Mouse (Mus musculus): ENCODE measurements at regions not wholly inside any gene's neighbourhood (a gene's known extent, or its start where the extent isn't known, plus 50 kb on each side); places are given as distances from the start of the nearest gene placed in this dataset.
A peak's percentile ranks its signal among the peaks of the same experiment; 100 is the strongest.

DNA sequence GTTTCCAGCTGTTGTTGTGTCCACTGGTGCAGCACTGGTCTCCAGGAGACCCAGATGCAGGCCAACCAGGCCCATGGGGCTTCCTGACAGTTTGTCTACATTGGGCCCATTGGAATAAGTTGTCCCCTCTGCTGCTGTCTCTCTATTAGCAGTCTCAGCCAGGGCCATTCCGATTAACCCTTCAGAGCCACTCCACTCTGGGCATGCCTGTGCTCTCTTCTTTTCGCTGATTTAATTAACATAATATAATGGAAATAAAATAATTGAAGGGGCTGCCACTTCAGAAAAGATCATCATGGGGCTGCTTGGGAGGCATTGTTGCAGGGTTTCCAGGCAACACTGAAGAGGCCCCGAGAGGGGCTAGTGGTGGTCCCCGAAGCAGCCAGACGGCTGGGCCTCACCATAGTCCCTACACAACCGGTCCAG is 231.5 kb downstream of the Mycn start:
- Histone ChIP-seq H3K9ac (replicated peaks; ENCODE audit: low read length, poor library complexity, severe bottlenecking) (no peak overlapping the region), H3K4me2 (ENCODE audit: low read depth, low read length, poor library complexity, severe bottlenecking) (no peak overlapping the region), H3K27me3 (ENCODE audit: insufficient read depth, low read length) (no peaks in the 10 kb centered on the region), H3K9me3 (ENCODE audit: low read length) (no peaks in the 10 kb centered on the region), H3K27ac (ENCODE audit: low read depth, low read length) (no peak overlapping the region), H3K4me3 (ENCODE audit: low read depth, low read length) (no peak overlapping the region), H3K36me3 (ENCODE audit: insufficient read depth, low read length) (no peaks in the 10 kb centered on the region), H3K4me1 (ENCODE audit: insufficient read depth, low read length) (no peaks in the 10 kb centered on the region; the same call in 1 of the 2 replicates)
- WGBS = 16% methylated on average over 6 of the region's 6 CpGs
- DNase-seq (ENCODE audit: low spot score) (no peak), ATAC-seq (ENCODE audit: low FRiP score) (no peak)
- TF ChIP-seq CTCF (IDR thresholded peaks at IDR 0.05) = no peak

DNA sequence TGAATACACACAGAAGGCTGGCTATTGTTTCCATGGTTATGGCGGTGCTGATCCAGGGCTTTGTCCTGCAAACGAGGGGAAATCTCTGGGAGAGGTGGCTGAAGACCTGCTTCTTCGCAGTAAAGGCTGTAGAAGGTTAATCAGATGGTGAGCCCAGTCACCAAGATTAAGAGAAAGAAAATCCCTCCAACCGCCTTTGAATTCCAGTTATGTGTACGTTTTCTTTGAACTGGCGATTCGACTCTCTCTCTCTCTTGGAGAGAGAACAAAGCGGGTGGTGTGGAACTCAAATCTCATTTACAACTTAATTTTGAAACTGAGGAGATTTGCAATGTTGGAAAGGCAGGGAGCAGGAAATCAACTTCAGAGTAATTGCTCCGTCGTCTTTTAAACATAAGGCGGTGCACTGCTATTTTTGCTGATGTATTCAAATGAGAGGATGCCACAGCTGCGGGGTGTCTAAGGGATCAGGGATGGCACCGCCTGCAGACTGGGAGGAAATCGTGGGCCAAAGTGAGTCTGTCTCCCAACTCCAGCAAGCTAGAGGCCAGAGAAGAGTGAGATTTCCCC is 232.7 kb downstream of the Mycn start:
- H3K4me3 ChIP-seq (ENCODE audit: low read depth, low read length) = no peak overlapping the region
- no peak for TF ChIP-seq CTCF (IDR thresholded peaks at IDR 0.05)
- DNase-seq (ENCODE audit: low spot score) = no peak
- peak; percentile 41; the same call in 1 of the 2 replicates for ATAC-seq (ENCODE audit: low FRiP score)
- no peaks in the 10 kb centered on the region for H3K27me3 ChIP-seq (ENCODE audit: insufficient read depth, low read length)
- no peak overlapping the region for H3K27ac ChIP-seq (ENCODE audit: low read depth, low read length)
- H3K36me3 ChIP-seq (ENCODE audit: insufficient read depth, low read length) = no peaks in the 10 kb centered on the region
- no peak overlapping the region for H3K9ac ChIP-seq (replicated peaks; ENCODE audit: low read length, poor library complexity, severe bottlenecking)
- H3K4me2 ChIP-seq (ENCODE audit: low read depth, low read length, poor library complexity, severe bottlenecking) = peak overlapping the region; percentile 8
- whole genome bisulfite sequencing = 5% methylated on average over 14 of the region's 14 CpGs
- H3K4me1 ChIP-seq (ENCODE audit: insufficient read depth, low read length) = no peaks in the 10 kb centered on the region; the same call in 1 of the 2 replicates
- no peaks in the 10 kb centered on the region for H3K9me3 ChIP-seq (ENCODE audit: low read length)

DNA sequence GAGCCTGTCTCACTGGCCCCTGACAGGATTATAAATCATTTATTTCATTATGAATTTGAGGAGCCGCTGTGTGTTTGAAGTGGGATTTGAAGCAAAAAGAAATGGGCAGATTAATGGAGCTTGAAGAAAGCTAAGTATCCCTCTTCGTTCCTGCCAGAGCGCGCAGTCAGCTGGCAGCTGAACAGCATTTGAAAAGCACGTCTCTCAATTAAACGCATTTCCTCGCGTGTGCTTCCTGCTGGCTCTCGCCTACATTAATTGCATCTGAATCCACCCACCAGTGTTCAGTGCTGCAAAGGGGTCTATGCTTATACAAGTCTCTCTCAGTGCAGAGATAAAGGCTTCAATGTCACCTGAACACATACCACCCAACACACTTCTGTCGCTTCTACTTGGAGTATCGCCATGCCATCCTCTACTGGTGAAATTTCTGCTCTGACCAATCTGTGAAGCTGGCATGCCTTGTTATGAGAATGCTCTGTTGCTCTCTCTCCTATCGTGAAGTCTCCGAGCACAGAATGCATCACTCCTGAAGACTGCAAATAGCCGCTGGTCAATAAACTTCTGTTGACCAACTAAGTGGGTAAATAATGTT is 235.3 kb downstream of the Mycn start:
- no peaks in the 10 kb centered on the region; the same call in 1 of the 2 replicates for H3K4me1 ChIP-seq (ENCODE audit: insufficient read depth, low read length)
- no peak for TF ChIP-seq CTCF (IDR thresholded peaks at IDR 0.05)
- ATAC-seq (ENCODE audit: low FRiP score) (no peak), DNase-seq (ENCODE audit: low spot score) (no peak)
- H3K27ac ChIP-seq (ENCODE audit: low read depth, low read length) = no peak overlapping the region
- H3K36me3 ChIP-seq (ENCODE audit: insufficient read depth, low read length) = no peaks in the 10 kb centered on the region
- H3K27me3 ChIP-seq (ENCODE audit: insufficient read depth, low read length) = no peaks in the 10 kb centered on the region
- no peak overlapping the region for H3K4me2 ChIP-seq (ENCODE audit: low read depth, low read length, poor library complexity, severe bottlenecking)
- no peak overlapping the region for H3K9ac ChIP-seq (replicated peaks; ENCODE audit: low read length, poor library complexity, severe bottlenecking)
- WGBS = 52% methylated on average over 14 of the region's 14 CpGs
- no peaks in the 10 kb centered on the region for H3K9me3 ChIP-seq (ENCODE audit: low read length)
- H3K4me3 ChIP-seq (ENCODE audit: low read depth, low read length) = no peak overlapping the region

DNA sequence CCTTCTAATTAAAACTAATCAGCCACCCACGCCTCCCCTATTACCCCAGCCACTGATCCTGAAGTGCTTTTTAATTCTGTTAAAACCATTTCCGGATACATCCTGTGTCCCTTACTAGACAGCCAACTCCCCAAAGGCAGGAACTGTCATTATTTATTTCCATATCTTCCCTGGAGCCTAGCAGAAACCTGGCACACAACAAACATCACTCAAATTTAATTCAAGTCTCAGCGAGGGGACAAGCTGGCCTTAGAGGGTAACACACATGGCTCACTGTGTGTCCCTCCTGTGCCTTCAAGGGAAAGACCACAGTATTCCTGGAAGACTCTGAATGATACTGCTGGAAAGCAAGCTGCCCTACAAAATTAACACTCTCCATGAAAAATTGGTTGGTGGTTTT is 240.0 kb downstream of the Mycn start:
- Histone ChIP-seq H3K36me3 (ENCODE audit: insufficient read depth, low read length) (no peaks in the 10 kb centered on the region), H3K9me3 (ENCODE audit: low read length) (no peaks in the 10 kb centered on the region), H3K4me2 (ENCODE audit: low read depth, low read length, poor library complexity, severe bottlenecking) (no peak overlapping the region), H3K27ac (ENCODE audit: low read depth, low read length) (no peak overlapping the region), H3K4me3 (ENCODE audit: low read depth, low read length) (no peak overlapping the region), H3K4me1 (ENCODE audit: insufficient read depth, low read length) (no peaks in the 10 kb centered on the region), H3K27me3 (ENCODE audit: insufficient read depth, low read length) (no peaks in the 10 kb centered on the region), H3K9ac (replicated peaks; ENCODE audit: low read length, poor library complexity, severe bottlenecking) (no peak overlapping the region)
- WGBS = 39% methylated on average over 3 of the region's 3 CpGs
- ATAC-seq (ENCODE audit: low FRiP score) (no peak), DNase-seq (ENCODE audit: low spot score) (peak; percentile 61)
- TF ChIP-seq CTCF (IDR thresholded peaks at IDR 0.05) = no peak

DNA sequence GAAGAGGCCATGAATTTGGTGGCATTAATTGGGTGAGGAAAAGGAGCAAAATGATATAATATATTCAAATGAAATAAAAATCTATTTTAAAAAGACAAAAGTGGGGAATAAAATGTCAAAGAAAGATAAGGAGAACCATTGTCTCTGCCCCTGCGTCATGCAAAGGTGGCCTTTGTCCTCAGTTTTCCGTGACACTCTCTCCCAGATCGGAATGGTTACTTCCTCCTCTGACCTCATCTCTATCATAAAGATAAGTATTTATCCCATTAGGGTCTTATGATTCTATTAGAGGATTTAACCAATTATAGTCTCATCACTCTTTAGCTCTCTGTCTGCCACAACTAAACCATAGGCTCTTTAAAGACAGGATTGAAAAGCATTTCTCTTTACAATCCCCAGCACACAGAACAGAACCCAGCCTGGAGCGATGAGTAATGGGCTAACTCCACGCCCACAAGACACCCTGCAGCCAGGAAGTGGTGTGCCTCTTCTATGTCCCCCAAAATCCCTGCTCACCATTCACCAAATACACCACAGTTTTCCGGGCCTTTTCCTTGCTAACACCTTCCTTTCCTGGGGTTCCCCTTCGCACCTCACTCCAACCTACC is 240.6 kb downstream of the Mycn start:
- no peak for TF ChIP-seq CTCF (IDR thresholded peaks at IDR 0.05)
- WGBS = 90% methylated on average over 7 of the region's 7 CpGs
- no peak for DNase-seq (ENCODE audit: low spot score)

More for the DNA sequence above, 240.6 kb downstream of the Mycn start:
- no peak for ATAC-seq (ENCODE audit: low FRiP score)
- H3K4me1 ChIP-seq (ENCODE audit: insufficient read depth, low read length) = no peaks in the 10 kb centered on the region
- no peak overlapping the region for H3K4me2 ChIP-seq (ENCODE audit: low read depth, low read length, poor library complexity, severe bottlenecking)
- no peak overlapping the region for H3K4me3 ChIP-seq (ENCODE audit: low read depth, low read length)
- no peaks in the 10 kb centered on the region for H3K27me3 ChIP-seq (ENCODE audit: insufficient read depth, low read length)
- no peak overlapping the region for H3K9ac ChIP-seq (replicated peaks; ENCODE audit: low read length, poor library complexity, severe bottlenecking)
- no peak overlapping the region for H3K27ac ChIP-seq (ENCODE audit: low read depth, low read length)
- no peaks in the 10 kb centered on the region for H3K36me3 ChIP-seq (ENCODE audit: insufficient read depth, low read length)
- no peaks in the 10 kb centered on the region for H3K9me3 ChIP-seq (ENCODE audit: low read length)
